Mouse (Mus musculus) mouse embryonic stem cell (cell line): ENCODE measurements around the gene Vmn1r204.
"Not testable (repeated sequence)": the region's sequence is repeated elsewhere in the genome, so short reads cannot be mapped to it uniquely, and the experiment has no call there.

ENCODE experiments used
- in situ Hi-C, 2 experiments: fragments of 300-500 bp; cut with MboI; formaldehyde crosslinking; loops; 1 replicate in 1 of 2; 3 replicates in 1 of 2; pipeline ENCODE4 v1.14.3; 2019 to 2020; ENCODE audit warnings: low sequenced_read_pairs in 2 of 2, low pct_unique_long_range_greater_than_20kb in 1 of 2, mixed read lengths in 1 of 2; ENCODE audit not compliant: unreplicated experiment in 1 of 2

The Vmn1r204 gene

GRCm38 (mm10) chr13:22552898-22553297, at the start of gene Vmn1r204:
TSS of gene Vmn1r204 (plus strand) at chr13:22553198.
- in situ Hi-C loops, result not testable (repeated sequence)

GRCm38 (mm10) chr13:22505281-22505680, 47.7 kb upstream of the Vmn1r204 start, which contains the start of gene Vmn1r202:
TSS of gene Vmn1r202 (minus strand) at chr13:22505381.
- in situ Hi-C loops, result no loop called here

- in situ Hi-C loops, result no loop called here
These were observed 35.2 kb upstream of the Vmn1r204 start, which contains the start of gene Vmn1r203 for GRCm38 (mm10) chr13:22517814-22518213. TSS of gene Vmn1r203 (plus strand) at chr13:22518114.

- in situ Hi-C loops, result not testable (repeated sequence)
These were observed 21.9 kb downstream of the Vmn1r204 start for GRCm38 (mm10) chr13:22574911-22575310.

GRCm38 (mm10) chr13:22583336-22583735, 30.3 kb downstream of the Vmn1r204 start:
- in situ Hi-C loops, result not testable (repeated sequence)

GRCm38 (mm10) chr13:22592900-22593299, 39.9 kb downstream of the Vmn1r204 start, which contains the start of gene Vmn1r205:
TSS of gene Vmn1r205 (minus strand) at chr13:22593000.
- in situ Hi-C loops, result no loop called here
